Mouse (Mus musculus): ENCODE measurements at regions not wholly inside any gene's neighbourhood (a gene's known extent, or its start where the extent isn't known, plus 50 kb on each side); places are given as distances from the start of the nearest gene placed in this dataset.

- H3K27ac ChIP-seq (replicated peaks): no peak overlapping the region
- no peak overlapping the region for H3K9ac ChIP-seq (replicated peaks)
- H3K36me3 ChIP-seq: no peaks in the 10 kb centered on the region
- no peak for ATAC-seq (replicated peaks)
- H3K9me3 ChIP-seq: no peaks in the 10 kb centered on the region
- no peak overlapping the region for H3K4me2 ChIP-seq (replicated peaks)
- no peaks in the 10 kb centered on the region for H3K27me3 ChIP-seq
- 94% methylated on average over 4 of the region's 4 CpGs for whole genome bisulfite sequencing
- H3K4me1 ChIP-seq: no peaks in the 10 kb centered on the region
- no peak overlapping the region for H3K4me3 ChIP-seq
Observed at GRCm38 (mm10) chr11:44206866-44207265, 193.0 kb upstream of the Il12b start.

DNA sequence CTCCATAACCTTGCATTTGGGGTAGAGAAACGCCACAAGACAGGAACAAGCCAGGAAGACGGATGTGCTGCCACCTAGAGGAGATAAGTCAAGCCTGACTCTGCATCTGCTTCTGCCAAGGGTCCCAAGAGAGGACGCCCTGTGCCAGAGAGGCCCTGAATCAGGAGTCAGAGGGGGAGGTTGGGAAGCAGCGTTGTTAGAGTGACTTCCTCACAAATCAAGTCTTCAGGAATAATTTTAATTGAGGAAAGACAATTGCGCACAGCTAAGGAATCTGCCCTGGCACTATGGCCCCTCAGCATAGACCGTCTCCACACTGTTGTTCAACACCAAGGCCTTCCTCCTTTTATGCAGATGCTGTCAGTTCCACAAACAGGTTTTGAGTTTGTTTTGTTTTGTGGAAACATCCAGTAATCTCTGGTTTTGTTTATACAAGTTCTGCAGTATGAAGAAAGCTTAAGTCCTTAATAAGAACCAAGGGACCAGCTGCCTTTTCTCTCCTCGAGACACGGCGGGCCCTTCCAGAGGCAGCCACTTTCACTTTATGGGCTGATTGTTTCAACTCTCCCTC, 187.9 kb upstream of the Il12b start:
- Histone ChIP-seq H3K9ac (replicated peaks) (no peak overlapping the region), H3K36me3 (no peaks in the 10 kb centered on the region), H3K4me2 (replicated peaks) (no peak overlapping the region), H3K27me3 (no peaks in the 10 kb centered on the region), H3K4me3 (no peak overlapping the region), H3K4me1 (no peaks in the 10 kb centered on the region), H3K27ac (replicated peaks) (no peak overlapping the region), H3K9me3 (no peaks in the 10 kb centered on the region)
- WGBS: 56% methylated on average over 9 of the region's 9 CpGs
- no peak for ATAC-seq (replicated peaks)

GRCm38 (mm10) chr11:44214095-44214494, 185.8 kb upstream of the Il12b start:
- ATAC-seq (replicated peaks): no peak
- Histone ChIP-seq H3K4me2 (replicated peaks) (no peak overlapping the region), H3K27me3 (no peaks in the 10 kb centered on the region), H3K36me3 (no peaks in the 10 kb centered on the region), H3K4me3 (no peak overlapping the region), H3K4me1 (no peaks in the 10 kb centered on the region), H3K9ac (replicated peaks) (no peak overlapping the region), H3K9me3 (no peaks in the 10 kb centered on the region), H3K27ac (replicated peaks) (no peak overlapping the region)

GRCm38 (mm10) chr11:44216346-44216745, 183.5 kb upstream of the Il12b start:
- H3K4me3 ChIP-seq: no peak overlapping the region
- no peaks in the 10 kb centered on the region for H3K9me3 ChIP-seq
- H3K9ac ChIP-seq (replicated peaks): no peak overlapping the region
- no peaks in the 10 kb centered on the region for H3K36me3 ChIP-seq
- 88% methylated on average over 3 of the region's 3 CpGs for WGBS
- no peaks in the 10 kb centered on the region for H3K27me3 ChIP-seq
- no peaks in the 10 kb centered on the region for H3K4me1 ChIP-seq
- ATAC-seq (replicated peaks): no peak
- no peak overlapping the region for H3K4me2 ChIP-seq (replicated peaks)
- H3K27ac ChIP-seq (replicated peaks): no peak overlapping the region

- Histone ChIP-seq H3K4me1 (no peaks in the 10 kb centered on the region), H3K36me3 (no peaks in the 10 kb centered on the region), H3K27ac (replicated peaks) (no peak overlapping the region), H3K4me3 (no peak overlapping the region), H3K4me2 (replicated peaks) (no peak overlapping the region), H3K27me3 (no peaks in the 10 kb centered on the region), H3K9ac (replicated peaks) (no peak overlapping the region), H3K9me3 (no peaks in the 10 kb centered on the region)
- no peak for ATAC-seq (replicated peaks)
- 60% methylated on average over 3 of the region's 3 CpGs for WGBS
Observed at GRCm38 (mm10) chr11:44219971-44220370, 179.9 kb upstream of the Il12b start.

DNA sequence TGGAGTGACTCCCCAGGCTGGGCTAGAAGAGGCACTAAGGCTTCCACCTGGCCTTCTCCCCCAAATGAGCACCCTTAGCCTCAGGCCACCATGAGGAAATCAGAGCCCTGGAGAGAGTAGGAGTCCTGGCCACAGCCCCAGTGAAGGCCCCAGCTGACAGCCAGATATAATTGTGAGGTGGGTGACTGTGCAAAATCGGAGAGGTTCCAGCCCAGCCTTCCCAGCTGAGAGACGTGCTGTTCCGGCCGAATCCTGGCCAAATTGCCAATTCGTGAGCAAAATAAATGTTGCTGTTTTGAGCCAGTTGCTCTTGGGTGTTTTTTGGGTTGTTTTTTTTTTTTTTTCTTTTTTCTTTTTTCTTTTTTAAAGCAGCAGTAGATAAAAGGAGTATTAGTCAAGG, 169.9 kb upstream of the Il12b start:
- WGBS: 89% methylated on average over 5 of the region's 5 CpGs
- Histone ChIP-seq H3K4me1 (no peaks in the 10 kb centered on the region), H3K36me3 (no peaks in the 10 kb centered on the region), H3K27ac (replicated peaks) (no peak overlapping the region), H3K9me3 (no peaks in the 10 kb centered on the region), H3K27me3 (no peaks in the 10 kb centered on the region), H3K4me2 (replicated peaks) (no peak overlapping the region), H3K9ac (replicated peaks) (no peak overlapping the region), H3K4me3 (no peak overlapping the region)
- ATAC-seq (replicated peaks): no peak

DNA sequence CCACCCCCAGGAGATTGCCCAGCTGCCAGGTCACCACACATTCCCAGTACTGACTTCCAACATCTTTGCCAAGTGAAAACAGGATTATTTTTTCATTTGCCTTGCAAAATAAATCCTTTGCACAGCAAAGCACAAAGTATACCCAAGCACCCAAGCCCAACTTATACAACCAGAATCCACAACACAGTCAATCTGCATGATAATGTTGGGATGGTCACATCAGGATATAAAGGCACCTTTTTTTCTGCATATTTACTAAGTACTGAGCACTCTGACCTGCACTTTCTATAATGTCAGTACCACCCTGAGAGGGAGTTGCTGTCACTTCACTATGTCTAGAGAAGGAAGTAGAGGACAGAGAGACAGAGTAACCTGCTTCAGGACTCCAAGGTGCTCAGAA, 164.4 kb upstream of the Il12b start:
- Histone ChIP-seq H3K4me3 (no peak overlapping the region), H3K27ac (replicated peaks) (no peak overlapping the region), H3K9me3 (no peaks in the 10 kb centered on the region), H3K9ac (replicated peaks) (no peak overlapping the region), H3K36me3 (no peaks in the 10 kb centered on the region), H3K4me2 (replicated peaks) (no peak overlapping the region), H3K4me1 (no peaks in the 10 kb centered on the region), H3K27me3 (no peaks in the 10 kb centered on the region)
- no peak for ATAC-seq (replicated peaks)

- H3K4me1 ChIP-seq: no peaks in the 10 kb centered on the region
- ATAC-seq (replicated peaks): no peak
- no peak overlapping the region for H3K4me2 ChIP-seq (replicated peaks)
- no peaks in the 10 kb centered on the region for H3K36me3 ChIP-seq
- no peak overlapping the region for H3K4me3 ChIP-seq
- no peak overlapping the region for H3K27ac ChIP-seq (replicated peaks)
- 90% methylated on average over 4 of the region's 4 CpGs for WGBS
- no peak overlapping the region for H3K9ac ChIP-seq (replicated peaks)
- no peaks in the 10 kb centered on the region for H3K9me3 ChIP-seq
- no peaks in the 10 kb centered on the region for H3K27me3 ChIP-seq
Observed at GRCm38 (mm10) chr11:44238051-44238450, 161.8 kb upstream of the Il12b start.

DNA sequence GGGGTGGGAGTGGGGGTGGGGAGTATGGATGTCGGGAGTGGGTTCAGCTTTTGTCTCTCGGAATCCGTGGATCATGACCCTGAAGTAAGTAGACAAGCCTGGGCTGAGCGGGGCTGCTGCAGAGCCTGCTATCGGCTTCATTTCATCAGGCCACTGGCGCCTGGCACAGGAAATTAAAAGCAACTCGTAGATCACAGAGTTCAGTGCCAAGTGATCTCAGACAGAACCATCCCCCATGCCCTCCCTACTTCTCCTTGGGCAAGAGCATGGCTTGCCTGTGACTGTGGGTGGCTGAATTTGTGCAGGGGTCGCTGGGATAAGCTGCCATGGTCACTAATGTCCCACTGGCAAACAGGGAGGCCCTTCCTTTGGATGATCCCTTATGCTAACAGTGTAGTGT, 161.3 kb upstream of the Il12b start:
- no peaks in the 10 kb centered on the region for H3K36me3 ChIP-seq
- H3K4me1 ChIP-seq: no peaks in the 10 kb centered on the region
- H3K9me3 ChIP-seq: no peaks in the 10 kb centered on the region
- no peak overlapping the region for H3K4me3 ChIP-seq
- ATAC-seq (replicated peaks): no peak
- no peaks in the 10 kb centered on the region for H3K27me3 ChIP-seq
- H3K4me2 ChIP-seq (replicated peaks): no peak overlapping the region
- H3K9ac ChIP-seq (replicated peaks): no peak overlapping the region
- H3K27ac ChIP-seq (replicated peaks): no peak overlapping the region
- WGBS: 76% methylated on average over 8 of the region's 8 CpGs

GRCm38 (mm10) chr11:44243184-44243583, 156.7 kb upstream of the Il12b start:
- H3K27ac ChIP-seq (replicated peaks): no peak overlapping the region
- WGBS: 72% methylated on average over 2 of the region's 2 CpGs
- H3K36me3 ChIP-seq: no peaks in the 10 kb centered on the region
- no peak overlapping the region for H3K4me3 ChIP-seq
- no peak overlapping the region for H3K9ac ChIP-seq (replicated peaks)
- H3K4me1 ChIP-seq: no peaks in the 10 kb centered on the region
- H3K27me3 ChIP-seq: no peaks in the 10 kb centered on the region
- no peaks in the 10 kb centered on the region for H3K9me3 ChIP-seq
- ATAC-seq (replicated peaks): no peak
- no peak overlapping the region for H3K4me2 ChIP-seq (replicated peaks)

GRCm38 (mm10) chr11:44251821-44252220, 148.0 kb upstream of the Il12b start:
- ATAC-seq (replicated peaks): no peak
- H3K4me2 ChIP-seq (replicated peaks): no peak overlapping the region
- H3K27me3 ChIP-seq: no peaks in the 10 kb centered on the region
- H3K4me1 ChIP-seq: no peaks in the 10 kb centered on the region
- no peak overlapping the region for H3K4me3 ChIP-seq
- H3K27ac ChIP-seq (replicated peaks): no peak overlapping the region
- H3K9ac ChIP-seq (replicated peaks): no peak overlapping the region
- 92% methylated on average over 5 of the region's 5 CpGs for WGBS
- no peaks in the 10 kb centered on the region for H3K9me3 ChIP-seq
- no peaks in the 10 kb centered on the region for H3K36me3 ChIP-seq

GRCm38 (mm10) chr11:44260376-44261111, 139.3 kb upstream of the Il12b start:
- H3K27me3 ChIP-seq: no peaks in the 10 kb centered on the region
- H3K9ac ChIP-seq (replicated peaks): no peak overlapping the region
- WGBS: 85% methylated on average over 10 of the region's 10 CpGs
- no peak overlapping the region for H3K4me2 ChIP-seq (replicated peaks)
- no peak overlapping the region for H3K27ac ChIP-seq (replicated peaks)
- H3K4me1 ChIP-seq: no peaks in the 10 kb centered on the region
- no peaks in the 10 kb centered on the region for H3K36me3 ChIP-seq
- no peak overlapping the region for H3K4me3 ChIP-seq
- H3K9me3 ChIP-seq: no peaks in the 10 kb centered on the region
- no peak for ATAC-seq (replicated peaks)

GRCm38 (mm10) chr11:44261657-44262056, 138.2 kb upstream of the Il12b start:
- Histone ChIP-seq H3K9ac (replicated peaks) (no peak overlapping the region), H3K36me3 (no peaks in the 10 kb centered on the region), H3K27ac (replicated peaks) (no peak overlapping the region), H3K4me1 (no peaks in the 10 kb centered on the region), H3K4me3 (no peak overlapping the region), H3K4me2 (replicated peaks) (no peak overlapping the region), H3K9me3 (no peaks in the 10 kb centered on the region), H3K27me3 (no peaks in the 10 kb centered on the region)
- 80% methylated on average over 8 of the region's 8 CpGs for WGBS
- no peak for ATAC-seq (replicated peaks)

Measured in forebrain, embryonic 15.5 days (tissue).